Mouse (Mus musculus): ENCODE results near the gene Six2. TPM values are rescaled to one million over a fixed set of nuclear protein-coding genes. Genes with fewer than 3 reads are reported as not detected.

Six2 gene
- polyA plus RNA-seq, 1 experiment from 2014 or later = 55.0 TPM

DNA sequence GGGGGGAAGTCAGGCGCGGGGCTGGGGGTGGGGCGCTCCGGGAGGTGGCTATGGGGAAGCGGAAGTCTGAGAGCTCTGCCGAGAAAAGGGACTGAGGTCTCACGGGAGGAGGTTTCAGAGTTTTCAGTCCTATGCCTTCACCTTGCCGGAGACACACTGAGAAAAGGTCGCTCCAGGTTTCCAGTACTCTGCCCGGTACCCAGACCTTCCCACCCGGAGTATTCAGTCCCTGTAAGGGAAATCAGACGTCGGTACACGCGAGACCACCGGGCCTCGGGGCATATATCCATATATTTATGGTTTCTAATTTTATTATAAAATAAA is 4.1 kb downstream of the Six2 start:
- peak overlapping the region; percentile 77 for H3K4me3 ChIP-seq (ENCODE audit: low read depth, low read length)
- H3K27ac ChIP-seq (replicated peaks; ENCODE audit: low read depth, low read length) = no peak overlapping the region
- H3K4me1 ChIP-seq (ENCODE audit: control insufficient read depth, insufficient read depth, low read length) = peaks cover 5% of the 10 kb centered on the region
- WGBS = 1% methylated on average over 17 of the region's 17 CpGs
- H3K4me2 ChIP-seq (ENCODE audit: low read depth, low read length) = peak overlapping the region; percentile 52
- no peak for ATAC-seq (replicated peaks; ENCODE audit: insufficient number of reproducible peaks, low FRiP score, low TSS enrichment, low read depth)
- peaks cover 18% of the 10 kb centered on the region for H3K27me3 ChIP-seq (ENCODE audit: control insufficient read depth, insufficient read depth, low read length)
- DNase-seq (ENCODE audit: low spot score) = peak; percentile 28
- no peaks in the 10 kb centered on the region for H3K9me3 ChIP-seq (replicated peaks; ENCODE audit: control insufficient read depth, low read length)
- peak overlapping the region; percentile 94 for H3K9ac ChIP-seq (replicated peaks; ENCODE audit: low read length)
- no peaks in the 10 kb centered on the region for H3K36me3 ChIP-seq (replicated peaks; ENCODE audit: control insufficient read depth, insufficient read depth, low read depth, low read length)

DNA sequence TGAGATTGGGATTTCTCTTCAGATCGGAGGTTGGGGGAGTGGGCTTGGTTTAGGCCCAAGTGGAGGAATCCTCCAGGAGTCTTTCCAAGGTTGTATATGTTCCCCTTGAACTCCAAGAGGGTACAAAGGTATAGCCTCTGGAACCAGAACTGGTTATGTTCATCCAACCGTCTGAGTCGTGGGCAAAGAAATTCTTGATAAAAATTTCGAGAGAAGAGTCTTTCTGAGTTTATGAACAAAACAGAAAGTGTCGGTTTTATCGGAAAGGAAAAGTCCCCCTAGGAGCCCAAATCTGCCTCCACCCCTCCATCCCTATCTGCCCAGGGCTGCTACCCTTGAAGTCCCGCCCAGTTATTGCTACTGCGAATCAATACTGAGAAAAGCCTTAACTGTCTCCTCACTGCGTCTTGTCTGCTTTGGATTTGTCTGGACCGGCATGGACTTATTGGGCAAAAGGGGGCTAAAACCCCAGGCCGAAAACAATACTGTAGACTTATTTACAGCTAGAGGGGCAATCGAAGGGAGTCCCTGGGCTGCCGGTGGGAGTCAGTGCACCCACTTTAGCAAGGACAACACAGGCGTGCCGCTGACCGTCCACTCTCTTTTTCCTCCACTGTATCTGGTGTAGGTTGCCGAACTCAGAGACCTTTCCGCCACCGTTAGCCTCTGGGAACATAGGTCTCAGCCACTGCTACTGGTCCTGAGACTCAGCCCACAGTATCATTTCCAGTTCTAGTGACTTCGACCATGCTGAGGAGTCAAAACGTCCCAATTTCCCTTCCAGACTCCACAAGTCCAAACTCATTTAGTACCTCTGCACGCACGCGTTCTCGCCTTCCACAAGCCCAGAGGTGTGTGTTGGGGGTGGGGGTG is 4.7 kb downstream of the Six2 start:
- H3K4me3 ChIP-seq (ENCODE audit: low read depth, low read length) = peak overlapping the region; percentile 77
- H3K4me2 ChIP-seq (ENCODE audit: low read depth, low read length) = peak overlapping the region; percentile 52
- H3K4me1 ChIP-seq (ENCODE audit: control insufficient read depth, insufficient read depth, low read length) = peaks cover 5% of the 10 kb centered on the region
- DNase-seq (ENCODE audit: low spot score) (peak; percentile 34), ATAC-seq (replicated peaks; ENCODE audit: insufficient number of reproducible peaks, low FRiP score, low TSS enrichment, low read depth) (no peak)
- 5% methylated on average over 25 of the region's 25 CpGs for WGBS
- H3K27ac ChIP-seq (replicated peaks; ENCODE audit: low read depth, low read length) = no peak overlapping the region
- H3K9ac ChIP-seq (replicated peaks; ENCODE audit: low read length) = peak overlapping the region; percentile 94
- no peaks in the 10 kb centered on the region for H3K9me3 ChIP-seq (replicated peaks; ENCODE audit: control insufficient read depth, low read length)
- no peaks in the 10 kb centered on the region for H3K36me3 ChIP-seq (replicated peaks; ENCODE audit: control insufficient read depth, insufficient read depth, low read depth, low read length)
- peaks cover 18% of the 10 kb centered on the region for H3K27me3 ChIP-seq (ENCODE audit: control insufficient read depth, insufficient read depth, low read length)

DNA sequence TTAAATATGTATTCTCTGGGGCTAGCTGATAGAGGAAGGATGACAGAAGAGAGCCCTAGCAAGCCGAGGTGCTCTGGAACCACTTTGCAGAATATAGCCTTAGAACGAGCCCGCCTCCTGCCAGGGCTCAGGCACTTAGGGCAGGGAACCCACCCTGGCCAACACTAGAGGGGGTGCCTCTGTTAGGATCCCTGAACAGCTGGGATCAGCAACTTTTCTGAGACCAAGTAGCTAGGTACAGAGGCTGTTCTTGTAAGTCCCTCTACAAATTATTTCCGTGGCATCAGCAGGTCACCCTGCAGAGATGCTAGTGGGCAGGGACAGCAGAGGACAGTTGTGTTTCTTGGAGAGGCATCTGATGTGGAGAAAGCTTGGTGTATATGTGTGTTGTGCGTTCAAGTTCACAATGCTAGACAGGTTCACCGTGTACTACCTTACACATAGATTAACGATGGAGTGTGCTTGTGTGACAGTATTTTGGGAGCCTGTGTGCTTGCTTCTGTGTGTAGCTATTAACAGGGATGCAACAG is 5.8 kb downstream of the Six2 start:
- no peaks in the 10 kb centered on the region for H3K9me3 ChIP-seq (replicated peaks; ENCODE audit: control insufficient read depth, low read length)
- H3K4me3 ChIP-seq (ENCODE audit: low read depth, low read length) = 0 out of 2 replicates have a peak overlapping the region, but pooled peaks have one; percentile 4
- peaks cover 5% of the 10 kb centered on the region for H3K4me1 ChIP-seq (ENCODE audit: control insufficient read depth, insufficient read depth, low read length)
- DNase-seq (ENCODE audit: low spot score) = peak; percentile 45
- H3K27ac ChIP-seq (replicated peaks; ENCODE audit: low read depth, low read length) = no peak overlapping the region
- ATAC-seq (replicated peaks; ENCODE audit: insufficient number of reproducible peaks, low FRiP score, low TSS enrichment, low read depth) = no peak
- H3K36me3 ChIP-seq (replicated peaks; ENCODE audit: control insufficient read depth, insufficient read depth, low read depth, low read length) = no peaks in the 10 kb centered on the region
- 8% methylated on average over 7 of the region's 7 CpGs for WGBS
- peak overlapping the region; percentile 94 for H3K9ac ChIP-seq (replicated peaks; ENCODE audit: low read length)
- peak overlapping the region; percentile 52; the same call in 1 of the 2 replicates for H3K4me2 ChIP-seq (ENCODE audit: low read depth, low read length)
- H3K27me3 ChIP-seq (ENCODE audit: control insufficient read depth, insufficient read depth, low read length) = peaks cover 18% of the 10 kb centered on the region

DNA sequence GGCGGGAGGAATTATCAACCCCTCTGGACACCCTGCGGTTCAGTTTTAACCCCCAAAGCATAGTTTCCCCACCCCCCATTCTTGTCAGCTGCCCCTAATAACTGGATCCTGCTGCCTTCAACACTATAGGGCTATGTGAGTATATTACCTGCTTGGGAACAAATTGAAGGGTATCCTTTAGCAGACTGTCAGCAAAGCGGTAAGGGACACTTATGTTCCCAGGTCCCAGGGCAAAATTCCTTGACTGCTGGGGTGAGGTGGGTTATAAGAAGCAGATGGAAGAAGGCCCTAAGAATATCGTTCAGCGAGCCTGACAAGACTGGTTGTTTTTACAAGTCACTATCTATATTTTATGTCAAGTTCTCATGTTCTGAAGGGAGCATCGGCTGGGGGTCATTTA is 6.3 kb downstream of the Six2 start:
- WGBS = 11% methylated on average over 6 of the region's 6 CpGs
- Histone ChIP-seq H3K9ac (replicated peaks; ENCODE audit: low read length) (no peak overlapping the region; the same call in 1 of the 2 replicates), H3K4me3 (ENCODE audit: low read depth, low read length) (0 out of 2 replicates have a peak overlapping the region, but pooled peaks have one; percentile 0), H3K4me2 (ENCODE audit: low read depth, low read length) (peak overlapping the region; percentile 5; the same call in 1 of the 2 replicates), H3K4me1 (ENCODE audit: control insufficient read depth, insufficient read depth, low read length) (peaks cover 5% of the 10 kb centered on the region), H3K9me3 (replicated peaks; ENCODE audit: control insufficient read depth, low read length) (no peaks in the 10 kb centered on the region), H3K27ac (replicated peaks; ENCODE audit: low read depth, low read length) (no peak overlapping the region), H3K36me3 (replicated peaks; ENCODE audit: control insufficient read depth, insufficient read depth, low read depth, low read length) (no peaks in the 10 kb centered on the region), H3K27me3 (ENCODE audit: control insufficient read depth, insufficient read depth, low read length) (peaks cover 18% of the 10 kb centered on the region)
- no peak for ATAC-seq (replicated peaks; ENCODE audit: insufficient number of reproducible peaks, low FRiP score, low TSS enrichment, low read depth)
- DNase-seq (ENCODE audit: low spot score) = peak; percentile 53

DNA sequence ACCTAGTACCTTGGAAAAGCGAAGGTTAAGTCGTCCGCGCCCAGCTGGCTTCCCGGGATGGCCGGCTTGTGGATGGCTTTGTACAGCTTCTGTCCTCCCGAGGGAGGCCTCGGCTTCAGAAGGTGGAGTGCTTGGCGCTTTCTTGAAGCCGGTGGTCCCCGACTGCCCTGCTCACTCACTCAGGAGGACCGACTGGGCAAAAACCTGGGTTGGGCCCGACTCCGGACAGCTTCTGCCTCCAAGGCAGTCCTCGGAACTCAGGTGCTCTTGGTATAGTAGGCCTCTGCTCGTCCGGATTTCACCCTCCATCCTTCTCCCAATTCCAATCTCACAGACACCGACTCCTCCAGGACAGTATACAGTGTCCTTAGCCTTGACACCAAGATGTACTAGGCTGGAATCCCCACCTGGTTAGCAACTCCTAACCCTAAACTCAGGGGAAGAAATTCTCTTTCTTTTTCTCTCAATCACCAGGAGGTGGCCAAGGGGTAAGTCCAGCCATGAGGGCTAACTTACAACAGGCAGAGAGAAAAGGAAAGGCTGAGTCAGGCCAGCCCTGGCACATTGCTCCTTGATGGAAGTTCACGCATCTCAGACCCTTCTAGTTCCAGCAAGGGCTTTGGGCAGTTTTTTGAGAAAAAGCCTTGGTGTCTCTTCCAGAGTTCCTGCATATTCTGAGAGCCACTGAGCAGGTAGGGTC is 7.1 kb downstream of the Six2 start:
- Histone ChIP-seq H3K4me1 (ENCODE audit: control insufficient read depth, insufficient read depth, low read length) (peaks cover 5% of the 10 kb centered on the region), H3K4me2 (ENCODE audit: low read depth, low read length) (peak overlapping the region; percentile 14), H3K36me3 (replicated peaks; ENCODE audit: control insufficient read depth, insufficient read depth, low read depth, low read length) (no peaks in the 10 kb centered on the region), H3K9ac (replicated peaks; ENCODE audit: low read length) (no peak overlapping the region; the same call in 1 of the 2 replicates), H3K9me3 (replicated peaks; ENCODE audit: control insufficient read depth, low read length) (no peaks in the 10 kb centered on the region), H3K27me3 (ENCODE audit: control insufficient read depth, insufficient read depth, low read length) (peaks cover 16% of the 10 kb centered on the region), H3K4me3 (ENCODE audit: low read depth, low read length) (peak overlapping the region; percentile 12), H3K27ac (replicated peaks; ENCODE audit: low read depth, low read length) (no peak overlapping the region)
- 0 out of 2 replicates have a peak, but pooled peaks have one; percentile 36 for ATAC-seq (replicated peaks; ENCODE audit: insufficient number of reproducible peaks, low FRiP score, low TSS enrichment, low read depth)
- WGBS = 4% methylated on average over 19 of the region's 19 CpGs
- peak; percentile 41 for DNase-seq (ENCODE audit: low spot score)

DNA sequence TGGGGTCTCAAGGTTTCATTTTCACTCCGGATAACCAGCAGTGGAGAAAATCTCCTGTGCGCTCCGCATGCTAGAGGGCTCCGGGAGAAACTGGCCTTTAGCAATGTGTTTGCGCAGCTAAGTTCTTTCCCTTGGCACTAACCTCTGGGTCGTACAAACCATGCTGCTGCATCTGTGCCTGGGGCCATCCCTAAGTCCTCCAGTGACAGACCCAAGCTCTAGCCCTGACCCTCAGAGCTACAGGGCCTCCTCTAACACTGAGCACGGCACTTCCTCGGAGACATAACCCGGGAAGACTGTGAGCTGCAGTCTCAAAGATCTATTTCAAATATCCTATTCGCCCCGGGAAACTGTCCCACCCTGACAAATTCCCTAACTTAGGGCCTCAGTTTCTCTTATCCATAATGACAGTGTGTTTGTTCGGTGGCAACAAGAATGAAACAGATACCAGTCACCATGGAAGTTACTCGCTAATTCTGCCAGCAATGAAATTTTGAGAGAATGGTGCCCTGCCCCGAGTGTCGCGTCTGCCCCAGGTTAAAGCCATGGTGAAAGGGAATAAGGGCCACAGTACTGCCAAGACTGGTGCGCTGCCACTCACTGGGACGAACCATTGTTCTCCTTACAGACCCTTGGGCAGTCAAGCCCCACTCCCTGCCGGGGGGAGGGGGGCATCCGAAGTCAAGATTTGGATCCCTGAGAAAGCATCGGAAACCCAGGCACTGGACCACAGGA is 7.8 kb downstream of the Six2 start:
- no peaks in the 10 kb centered on the region for H3K36me3 ChIP-seq (replicated peaks; ENCODE audit: control insufficient read depth, insufficient read depth, low read depth, low read length)
- no peaks in the 10 kb centered on the region for H3K9me3 ChIP-seq (replicated peaks; ENCODE audit: control insufficient read depth, low read length)
- 4% methylated on average over 21 of the region's 21 CpGs for WGBS
- H3K4me1 ChIP-seq (ENCODE audit: control insufficient read depth, insufficient read depth, low read length) = peaks cover 5% of the 10 kb centered on the region
- H3K9ac ChIP-seq (replicated peaks; ENCODE audit: low read length) = peak overlapping the region; percentile 29
- H3K27me3 ChIP-seq (ENCODE audit: control insufficient read depth, insufficient read depth, low read length) = peaks cover 16% of the 10 kb centered on the region
- H3K4me3 ChIP-seq (ENCODE audit: low read depth, low read length) = peak overlapping the region; percentile 12
- DNase-seq (ENCODE audit: low spot score) (peak; percentile 36), ATAC-seq (replicated peaks; ENCODE audit: insufficient number of reproducible peaks, low FRiP score, low TSS enrichment, low read depth) (no peak)
- no peak overlapping the region for H3K27ac ChIP-seq (replicated peaks; ENCODE audit: low read depth, low read length)
- peak overlapping the region; percentile 14 for H3K4me2 ChIP-seq (ENCODE audit: low read depth, low read length)

DNA sequence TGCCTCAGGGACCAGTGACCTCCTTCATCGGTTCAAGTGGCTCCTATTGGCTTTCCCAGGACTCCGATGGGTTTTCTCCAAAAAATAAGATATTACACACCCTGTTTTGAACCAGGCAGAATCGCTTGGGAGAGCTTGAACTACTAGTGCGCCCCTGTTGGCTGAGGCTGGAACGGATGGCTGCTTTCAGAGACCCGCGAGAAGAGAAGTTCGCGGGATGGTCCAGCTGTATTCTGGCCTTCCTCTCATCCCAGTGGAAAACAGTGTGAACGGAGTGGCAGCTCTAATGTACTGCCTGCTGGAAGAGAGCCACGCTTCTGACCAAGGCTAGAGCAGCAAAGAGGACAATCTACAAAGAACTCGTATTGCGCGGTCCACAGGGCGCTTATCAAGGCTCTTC is 8.4 kb downstream of the Six2 start:
- Histone ChIP-seq H3K27ac (replicated peaks; ENCODE audit: low read depth, low read length) (no peak overlapping the region), H3K36me3 (replicated peaks; ENCODE audit: control insufficient read depth, insufficient read depth, low read depth, low read length) (no peaks in the 10 kb centered on the region), H3K27me3 (ENCODE audit: control insufficient read depth, insufficient read depth, low read length) (peaks cover 16% of the 10 kb centered on the region), H3K9ac (replicated peaks; ENCODE audit: low read length) (peak overlapping the region; percentile 29; the same call in 1 of the 2 replicates), H3K4me2 (ENCODE audit: low read depth, low read length) (peak overlapping the region; percentile 14; the same call in 1 of the 2 replicates), H3K4me3 (ENCODE audit: low read depth, low read length) (peak overlapping the region; percentile 12; the same call in 1 of the 2 replicates), H3K9me3 (replicated peaks; ENCODE audit: control insufficient read depth, low read length) (no peaks in the 10 kb centered on the region), H3K4me1 (ENCODE audit: control insufficient read depth, insufficient read depth, low read length) (peaks cover 5% of the 10 kb centered on the region)
- WGBS = 4% methylated on average over 15 of the region's 15 CpGs
- peak; percentile 81 for DNase-seq (ENCODE audit: low spot score)
- no peak for ATAC-seq (replicated peaks; ENCODE audit: insufficient number of reproducible peaks, low FRiP score, low TSS enrichment, low read depth)

Measured in embryonic facial prominence, embryonic 11.5 days (tissue).